Mouse (Mus musculus) heart, embryonic 15.5 days (tissue): ENCODE measurements around the gene Prmt8. TPM values are rescaled to one million over a fixed set of nuclear protein-coding genes. Genes with fewer than 3 reads are reported as not detected.

Experiments
- ATAC-seq: fragments of 200-750 bp; cut with Nextera tagmentation; replicated peaks from 2 replicates; pipeline ENCODE4 v1.8.0; 2017; ENCODE audit warnings: low read depth, moderate TSS enrichment; ENCODE audit not compliant: insufficient number of reproducible peaks, insufficient read depth, low FRiP score
- H3K27ac ChIP-seq: fragments of 300-500 bp; sonication (generic); 2 replicates; pipeline ENCODE4 v1.5.1; 2015; ENCODE audit warnings: mild to moderate bottlenecking, inconsistent platforms
- H3K27me3 ChIP-seq: fragments of 300-500 bp; sonication (generic); 2 replicates; pipeline ENCODE4 v1.6.1; 2015; ENCODE audit warnings: inconsistent platforms
- H3K36me3 ChIP-seq: fragments of 300-500 bp; sonication (generic); 2 replicates; pipeline ENCODE4 v1.6.1; 2015; ENCODE audit warnings: mild to moderate bottlenecking, inconsistent platforms
- H3K4me1 ChIP-seq: fragments of 300-500 bp; sonication (generic); replicated peaks from 2 replicates; pipeline ENCODE4 v1.6.1; 2015; ENCODE audit warnings: inconsistent platforms
- H3K4me2 ChIP-seq: fragments of 300-500 bp; sonication (generic); 2 replicates; pipeline ENCODE4 v1.6.1; 2015; ENCODE audit warnings: inconsistent platforms, mild to moderate bottlenecking, moderate library complexity
- H3K4me3 ChIP-seq: fragments of 300-500 bp; sonication (generic); 2 replicates; pipeline ENCODE4 v1.5.1; 2015; ENCODE audit warnings: mild to moderate bottlenecking, inconsistent platforms
- H3K9ac ChIP-seq: fragments of 300-500 bp; sonication (generic); 2 replicates; pipeline ENCODE4 v1.6.1; 2015; ENCODE audit warnings: mild to moderate bottlenecking, inconsistent platforms
- H3K9me3 ChIP-seq: fragments of 300-500 bp; sonication (generic); replicated peaks from 2 replicates; pipeline ENCODE4 v1.6.1; 2016; ENCODE audit warnings: inconsistent platforms
- WGBS: fragments of 180-500 bp; shearing (Covaris S2); methylation state at CpG from one replicate; pipeline ENCODE4 v1.1.7; 2015; ENCODE audit warnings: mixed read lengths; 5-methylcytosine and 5-hydroxymethylcytosine counted together
- microRNA-seq: library from miRNA; unstranded; fragments of <30 nt; microRNA quantifications from one replicate; pipeline ENCODE4, GENCODE M21; 2016
- polyA plus RNA-seq: library from polyadenylated mRNA; unstranded; fragments of >200 nt; fragmentation: Nextera tagmentation; extraction: Ambion mirVana; gene quantifications from 2 replicates; pipeline ENCODE4 v1.2.1, GENCODE M21; 2015

Prmt8 gene
- polyA plus RNA-seq, 1 experiment from 2014 or later = 0.10 TPM

DNA sequence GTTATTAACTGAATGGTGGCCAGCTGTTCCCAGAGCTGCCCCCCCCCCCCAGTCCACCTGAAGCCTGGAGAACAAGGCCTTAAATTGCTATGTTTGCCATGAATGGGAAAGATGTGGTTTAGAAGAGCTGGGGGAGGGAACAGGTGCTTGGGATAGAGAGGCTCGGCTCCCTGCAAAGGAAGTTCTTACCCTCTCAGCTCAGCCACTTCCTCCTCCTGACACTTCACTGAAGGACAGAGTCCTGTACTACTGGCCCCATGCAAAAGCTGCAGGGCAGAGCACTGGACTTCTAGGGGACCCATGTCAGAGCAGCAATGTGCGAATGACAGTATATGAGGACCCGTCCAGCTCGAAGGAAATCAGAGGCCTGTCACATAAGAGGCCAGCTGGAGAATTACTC, 109.3 kb downstream of the Prmt8 start:
- Histone ChIP-seq H3K36me3 (no peaks in the 10 kb centered on the region), H3K9ac (no peak overlapping the region), H3K9me3 (no peaks in the 10 kb centered on the region), H3K4me2 (no peak overlapping the region), H3K4me3 (no peak overlapping the region), H3K4me1 (peaks cover 4% of the 10 kb centered on the region; the same call in 1 of the 2 replicates), H3K27me3 (no peaks in the 10 kb centered on the region), H3K27ac (no peak overlapping the region)
- 73% methylated on average over 4 of the region's 4 CpGs for WGBS
- no peak for ATAC-seq

DNA sequence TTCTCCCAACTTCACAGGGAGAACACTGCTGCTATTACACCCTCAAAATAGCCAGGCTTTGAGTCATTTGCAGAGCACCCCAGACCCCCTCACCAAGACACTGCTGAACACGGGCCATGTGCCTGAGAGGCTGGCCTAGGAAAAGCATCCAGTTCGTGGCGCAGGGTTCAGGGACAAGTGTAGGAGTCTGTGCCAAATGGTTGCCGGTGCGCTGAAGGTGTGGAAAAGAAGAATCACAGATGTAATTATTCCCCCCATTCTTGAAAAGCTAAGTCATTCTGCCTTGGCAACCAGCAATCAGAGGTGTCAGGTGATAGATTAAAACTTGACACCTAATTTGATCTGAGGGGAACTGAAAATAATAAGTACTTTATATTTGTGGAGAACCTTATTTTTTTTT, 109.8 kb downstream of the Prmt8 start:
- no peak overlapping the region for H3K9ac ChIP-seq
- no peaks in the 10 kb centered on the region for H3K27me3 ChIP-seq
- no peaks in the 10 kb centered on the region for H3K36me3 ChIP-seq
- WGBS = 39% methylated on average over 5 of the region's 5 CpGs
- no peak overlapping the region for H3K27ac ChIP-seq
- H3K4me3 ChIP-seq = no peak overlapping the region
- H3K4me1 ChIP-seq = peaks cover 4% of the 10 kb centered on the region; the same call in 1 of the 2 replicates
- no peak for ATAC-seq
- H3K4me2 ChIP-seq = no peak overlapping the region
- no peaks in the 10 kb centered on the region for H3K9me3 ChIP-seq

DNA sequence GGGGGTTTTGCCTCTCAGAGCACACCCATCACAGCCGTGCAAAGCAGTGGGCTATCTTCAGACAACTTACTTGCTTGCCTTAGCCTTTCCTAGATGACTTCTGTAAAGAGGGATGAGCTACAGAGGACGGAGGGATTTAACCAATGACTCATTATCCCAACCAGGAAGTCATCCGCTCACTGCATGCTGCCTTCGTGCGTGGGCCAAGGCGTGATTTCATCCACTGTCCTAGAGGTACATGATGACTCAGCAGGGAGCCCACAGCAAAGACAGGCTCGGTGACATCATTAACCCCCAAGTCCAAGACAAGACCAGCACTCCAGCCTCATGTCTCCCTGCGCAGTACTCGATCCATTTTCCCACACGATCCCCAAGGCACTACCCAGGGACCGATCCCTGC, 112.1 kb downstream of the Prmt8 start:
- no peak overlapping the region for H3K4me2 ChIP-seq
- 88% methylated on average over 11 of the region's 11 CpGs for WGBS
- H3K36me3 ChIP-seq = no peaks in the 10 kb centered on the region
- H3K27me3 ChIP-seq = no peaks in the 10 kb centered on the region
- no peak overlapping the region for H3K4me3 ChIP-seq
- no peak overlapping the region for H3K9ac ChIP-seq
- no peak overlapping the region for H3K27ac ChIP-seq
- H3K4me1 ChIP-seq = peaks cover 4% of the 10 kb centered on the region; the same call in 1 of the 2 replicates
- ATAC-seq = no peak
- no peaks in the 10 kb centered on the region for H3K9me3 ChIP-seq

DNA sequence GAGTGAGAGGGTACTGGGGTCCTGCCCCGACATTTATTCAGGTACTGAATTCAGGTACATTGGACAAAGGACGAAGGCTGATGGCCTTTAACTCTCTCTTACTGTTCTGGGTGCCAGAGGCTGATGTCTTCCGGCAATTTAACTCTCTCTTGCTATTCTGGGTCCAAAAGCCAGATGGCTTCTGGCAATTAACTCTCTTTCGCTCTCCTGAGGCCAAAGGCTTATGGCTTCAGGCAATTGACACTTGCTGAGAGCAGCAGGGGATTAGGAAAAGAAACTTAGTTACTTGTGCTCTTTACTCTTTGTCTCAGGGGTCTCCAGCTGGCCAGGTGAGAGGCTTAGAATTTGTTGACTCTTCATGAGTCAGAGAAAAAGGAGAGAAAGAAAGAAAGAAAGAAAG, 113.3 kb downstream of the Prmt8 start:
- no peak overlapping the region for H3K27ac ChIP-seq
- no peak overlapping the region for H3K4me2 ChIP-seq
- no peaks in the 10 kb centered on the region for H3K9me3 ChIP-seq
- peaks cover 4% of the 10 kb centered on the region; the same call in 1 of the 2 replicates for H3K4me1 ChIP-seq
- H3K27me3 ChIP-seq = no peaks in the 10 kb centered on the region
- no peak for ATAC-seq
- no peak overlapping the region for H3K9ac ChIP-seq
- no peaks in the 10 kb centered on the region for H3K36me3 ChIP-seq
- 46% methylated on average over 4 of the region's 4 CpGs for WGBS
- H3K4me3 ChIP-seq = no peak overlapping the region

DNA sequence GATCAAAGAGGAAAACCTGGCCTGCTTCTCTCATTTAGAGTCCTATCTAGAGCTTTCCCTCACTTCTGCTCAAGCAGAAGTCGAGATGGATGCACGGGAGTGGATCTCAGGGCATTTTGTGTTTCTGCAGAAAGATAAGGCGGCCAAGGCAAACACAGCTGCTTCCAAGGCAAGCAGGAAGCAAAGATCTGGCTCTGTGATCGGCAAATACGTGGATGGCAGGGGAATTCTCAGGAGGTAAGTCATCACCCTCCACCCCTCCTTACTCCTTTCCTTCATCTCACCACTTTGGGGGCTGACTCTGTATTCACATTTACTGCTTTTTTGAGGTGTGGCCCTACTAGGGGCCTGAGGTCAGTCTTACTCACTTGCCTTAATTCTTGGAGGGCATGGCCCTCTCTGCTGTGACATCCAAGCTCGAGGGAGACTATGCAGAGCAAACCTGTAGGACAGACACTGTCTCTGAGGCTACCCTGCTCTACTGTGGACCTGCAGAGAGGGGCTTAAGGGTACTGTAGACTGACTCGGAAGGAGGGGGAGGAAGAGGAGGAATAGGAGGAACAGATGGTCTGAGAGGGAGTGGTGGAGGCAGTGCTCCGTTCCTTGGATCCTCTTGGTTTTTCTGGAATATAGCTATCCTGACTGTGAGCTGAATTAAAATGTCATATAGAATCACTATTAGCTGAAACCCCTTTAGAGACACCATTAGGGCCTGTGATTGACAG, 128.0 kb downstream of the Prmt8 start:
- Histone ChIP-seq H3K9me3 (no peaks in the 10 kb centered on the region), H3K4me2 (no peak overlapping the region), H3K27me3 (no peaks in the 10 kb centered on the region), H3K36me3 (no peaks in the 10 kb centered on the region), H3K9ac (no peak overlapping the region), H3K27ac (no peak overlapping the region), H3K4me1 (0 out of 2 replicates have a peak, but pooled peaks cover 4% of the 10 kb centered on the region), H3K4me3 (no peak overlapping the region)
- ATAC-seq = no peak
- 52% methylated on average over 8 of the region's 8 CpGs for WGBS

Small RNAs within 50 kb of the gene (microRNA-seq; reads per million reads assigned to microRNA genes)
- not detected for gene Mir7233

Other genes with a start within 250 kb of the Prmt8 start
- 1.1 and 1.3 TPM in 2 replicates for gene Cracr2a, start 208.1 kb downstream of the Prmt8 start, polyA plus RNA-seq
- gene Tspan11, start 118.1 kb upstream of the Prmt8 start, polyA plus RNA-seq = 1.8 and 3.4 TPM in 2 replicates